Mouse (Mus musculus): ENCODE measurements at regions not wholly inside any gene's neighbourhood (a gene's known extent, or its start where the extent isn't known, plus 50 kb on each side); places are given as distances from the start of the nearest gene placed in this dataset.

- no peak for TF ChIP-seq CTCF (conservative IDR thresholded peaks at IDR 0.05; ENCODE audit: low read length)
- TF ChIP-seq NANOG (IDR thresholded peaks at IDR 0.05; ENCODE audit: borderline replicate concordance, low read length), result no peak
Measured at GRCm38 (mm10) chr10:93375007-93375711, 64.2 kb upstream of the Elk3 start.
